Mouse (Mus musculus) bone marrow, adult 2 months (tissue): ENCODE measurements around the gene Notch1.

Experiments
- CTCF ChIP-seq: fragments of 200-500 bp; IDR thresholded peaks from 2 replicates; pipeline ENCODE4 v1.5.1; 2011; ENCODE audit warnings: low read length, control low read depth; ENCODE audit not compliant: control insufficient read depth, insufficient read depth
- POLR2A ChIP-seq: fragments of 200-500 bp; IDR thresholded peaks from 2 replicates; pipeline ENCODE4 v1.6.1; 2011; ENCODE audit warnings: low read depth, mild to moderate bottlenecking, control low read depth, low read length, borderline replicate concordance; ENCODE audit not compliant: control insufficient read depth

GRCm38 (mm10) chr2:26495701-26496100 is 20.8 kb downstream of the Notch1 start:
- TF ChIP-seq POLR2A (no peak), CTCF (no peak)
